Mouse (Mus musculus) lung, postnatal 0 days (tissue): ENCODE measurements around the gene Wdr18.

Experiments
- CTCF ChIP-seq: IDR thresholded peaks from 2 replicates; pipeline ENCODE4 v1.5.1; 2016; ENCODE audit warnings: antibody characterized with exemption, mild to moderate bottlenecking
- EP300 ChIP-seq: IDR thresholded peaks from 2 replicates; pipeline ENCODE4 v1.6.1; 2016; ENCODE audit warnings: antibody characterized with exemption, mild to moderate bottlenecking, control low read depth

DNA sequence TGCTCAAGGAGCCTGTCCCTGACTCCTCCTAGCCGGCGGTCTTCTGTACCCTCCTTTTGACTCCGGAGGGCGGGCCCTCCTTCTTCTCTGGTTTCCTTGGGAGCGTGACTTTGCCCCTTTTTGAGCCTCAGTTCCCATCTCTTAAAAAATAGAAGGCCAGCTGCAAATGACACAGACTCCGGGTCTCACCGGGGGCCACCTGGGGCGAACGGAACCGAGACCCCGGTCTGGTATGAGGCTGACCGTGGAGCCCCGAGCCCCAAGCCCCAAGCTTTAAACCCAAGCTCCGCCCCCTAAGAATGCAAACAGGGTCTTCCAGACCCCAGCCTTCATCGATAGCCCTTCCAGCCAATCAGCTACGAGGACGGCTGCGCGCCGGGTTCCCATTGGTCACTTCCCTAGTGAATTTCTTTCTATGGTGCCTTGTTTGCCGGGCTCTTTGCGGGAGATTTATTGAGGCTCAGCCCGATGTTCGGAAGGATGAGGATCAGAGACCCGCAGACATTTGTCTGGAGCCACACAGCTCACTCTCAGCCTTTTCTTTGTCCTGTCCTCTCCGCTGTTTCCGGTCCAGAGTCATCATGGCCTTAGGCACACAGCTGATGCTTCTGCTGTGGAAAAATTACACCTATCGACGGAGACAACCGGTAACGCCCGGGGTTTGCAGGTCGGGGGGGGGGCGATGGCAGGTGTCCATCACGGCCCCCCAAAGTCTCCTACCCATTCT is 37.2 kb downstream of the Wdr18 start:
- TF ChIP-seq CTCF (no peak), EP300 (no peak)
